Mouse (Mus musculus): ENCODE measurements around the gene Actc1. TPM values are rescaled to one million over a fixed set of nuclear protein-coding genes. Genes with fewer than 3 reads are reported as not detected.

Actc1 gene
- polyA plus RNA-seq (2015; fragmentation: Illumina TruSeq; extraction: RNeasy Lipid Tissue Mini Kit (QIAGEN cat#74804); ENCODE audit: insufficient read depth, low read depth, low replicate concordance), result 0.96 TPM

GRCm38 (mm10) chr2:114052696-114053598, at the start of gene Actc1:
TSS of gene Actc1 (minus strand) at chr2:114053548.

DNA sequence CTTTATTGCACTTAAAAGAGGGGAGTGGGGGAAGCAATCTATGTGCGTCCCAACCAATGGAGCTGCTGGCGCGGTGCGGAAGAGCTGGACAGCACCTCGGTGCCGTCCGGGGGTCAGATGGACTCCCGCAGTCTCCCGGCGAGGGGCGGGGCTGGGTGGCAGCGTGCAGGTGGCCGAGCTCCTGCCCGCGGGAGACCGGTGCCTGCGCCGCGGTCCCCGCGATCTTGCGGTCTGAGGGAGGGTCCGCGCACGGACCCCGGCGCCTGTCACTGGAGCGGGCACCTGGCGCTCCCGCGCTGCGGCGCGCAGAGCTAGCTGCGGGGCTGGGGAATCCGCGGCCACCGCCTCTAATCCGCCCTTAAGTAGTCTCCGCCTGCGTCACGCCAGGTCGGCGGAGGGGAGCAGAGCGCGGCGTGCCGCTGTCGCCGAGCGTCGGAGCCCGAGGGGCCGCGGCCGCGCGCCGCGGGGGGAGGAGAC, 40.0 kb downstream of the Actc1 start, which contains the start of gene Gjd2:
Gjd2 (minus strand) TSS at position 325 of the 477 bp plus-strand sequence.

Other genes with a start within 250 kb of the Actc1 start
- 33.6 TPM for gene Scg5, start 224.4 kb downstream of the Actc1 start, polyA plus RNA-seq (2015; fragmentation: Illumina TruSeq; extraction: RNeasy Lipid Tissue Mini Kit (QIAGEN cat#74804); ENCODE audit: insufficient read depth, low read depth, low replicate concordance)
- gene Arhgap11a, start 204.9 kb downstream of the Actc1 start, polyA plus RNA-seq (2015; fragmentation: Illumina TruSeq; extraction: RNeasy Lipid Tissue Mini Kit (QIAGEN cat#74804); ENCODE audit: insufficient read depth, low read depth, low replicate concordance), result 0.37 TPM
- 4.6 TPM for gene Gjd2, start 39.9 kb downstream of the Actc1 start, polyA plus RNA-seq (2015; fragmentation: Illumina TruSeq; extraction: RNeasy Lipid Tissue Mini Kit (QIAGEN cat#74804); ENCODE audit: insufficient read depth, low read depth, low replicate concordance)
- gene Aqr, start 133.5 kb upstream of the Actc1 start, polyA plus RNA-seq (2015; fragmentation: Illumina TruSeq; extraction: RNeasy Lipid Tissue Mini Kit (QIAGEN cat#74804); ENCODE audit: insufficient read depth, low read depth, low replicate concordance), result 4.9 TPM
- gene Zfp770, start 147.9 kb upstream of the Actc1 start, polyA plus RNA-seq (2015; fragmentation: Illumina TruSeq; extraction: RNeasy Lipid Tissue Mini Kit (QIAGEN cat#74804); ENCODE audit: insufficient read depth, low read depth, low replicate concordance), result 1.3 TPM